Mouse (Mus musculus): ENCODE measurements around the gene Vipr1. TPM values are rescaled to one million over a fixed set of nuclear protein-coding genes. Genes with fewer than 3 reads are reported as not detected.
A peak's percentile ranks its signal among the peaks of the same experiment; 100 is the strongest.

Gene Vipr1
- polyA plus RNA-seq, 1 experiment from 2014 or later = 6.8 TPM

DNA sequence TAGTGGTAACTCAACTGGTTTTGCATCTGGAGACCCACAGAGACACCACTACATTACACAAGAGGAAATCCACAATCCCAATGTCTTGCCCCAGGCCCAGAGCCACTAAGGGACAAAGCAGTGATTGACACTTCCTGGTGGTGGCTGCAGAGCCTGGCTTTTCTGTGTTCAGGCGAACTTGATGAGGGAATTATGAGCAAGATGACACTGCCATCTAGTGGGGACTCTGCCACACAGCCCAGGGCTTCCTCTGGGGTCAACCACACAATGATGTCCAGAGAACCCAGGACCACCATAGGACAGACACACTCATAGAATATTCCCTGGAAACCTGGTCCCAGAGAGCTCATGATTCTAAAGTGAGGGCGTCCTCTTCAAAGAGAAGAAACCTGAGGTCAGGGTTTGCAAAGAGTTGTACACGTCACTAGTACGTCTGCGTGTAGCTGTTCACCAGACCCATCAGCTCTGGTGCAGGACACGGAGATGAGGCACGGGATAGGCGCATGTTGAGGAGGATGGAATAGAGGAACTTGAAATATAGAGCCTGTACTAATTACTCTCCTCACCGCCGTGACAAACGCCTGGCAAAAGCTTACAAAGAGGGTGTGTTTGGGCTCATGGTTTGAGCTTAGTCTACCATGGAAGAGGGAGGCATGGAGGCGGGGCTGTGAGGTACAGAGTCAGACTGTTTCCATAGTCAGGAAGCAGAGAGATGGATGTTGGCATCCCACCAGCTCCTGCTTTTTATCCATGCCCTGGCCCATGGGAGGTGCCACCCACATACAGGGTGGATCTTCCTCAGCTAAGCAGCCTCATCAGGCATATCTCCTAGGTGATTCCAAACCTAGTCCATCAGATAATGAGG lies 36.9 kb upstream of the Vipr1 start:
- 58% methylated on average over 12 of the region's 12 CpGs for WGBS
- H3K9ac ChIP-seq (ENCODE audit: low read depth, low read length) = no peak overlapping the region

DNA sequence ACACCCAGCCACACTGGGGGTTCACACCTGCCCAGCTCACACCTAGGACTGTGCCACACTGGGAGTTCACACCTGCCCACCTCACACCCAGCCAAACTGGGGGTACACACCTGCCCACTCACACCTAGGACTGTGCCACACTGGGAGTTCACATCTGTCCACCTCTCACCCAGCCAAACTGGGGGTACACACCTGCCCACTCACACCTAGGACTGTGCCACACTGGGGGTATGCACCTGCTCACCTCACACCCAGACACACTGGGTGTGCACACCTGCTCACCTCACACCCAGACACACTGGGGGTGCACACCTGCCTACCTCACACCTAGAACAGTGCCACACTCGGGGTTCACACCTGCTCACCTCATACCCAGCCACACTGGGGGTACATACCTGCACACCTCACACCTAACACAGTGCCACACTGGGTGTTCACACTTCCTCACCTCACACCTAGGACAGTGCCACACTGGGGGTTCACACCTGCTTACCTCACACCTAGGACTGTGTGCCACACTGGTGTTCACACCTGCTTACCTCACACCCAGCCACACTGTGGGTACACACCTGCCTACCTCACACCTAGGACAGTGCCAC lies 35.9 kb upstream of the Vipr1 start:
- Histone ChIP-seq H3K4me1 (ENCODE audit: control insufficient read depth, insufficient read depth, low read length) (no peaks in the 10 kb centered on the region), H3K36me3 (ENCODE audit: control insufficient read depth, insufficient read depth, low read length) (no peaks in the 10 kb centered on the region), H3K9me3 (ENCODE audit: control insufficient read depth, low read length) (no peaks in the 10 kb centered on the region), H3K9ac (ENCODE audit: low read depth, low read length) (no peak overlapping the region), H3K27me3 (replicated peaks; ENCODE audit: control insufficient read depth, insufficient read depth, low read length) (no peaks in the 10 kb centered on the region), H3K4me2 (ENCODE audit: low read depth, low read length) (no peak overlapping the region), H3K27ac (ENCODE audit: low read length) (no peak overlapping the region), H3K4me3 (ENCODE audit: low read length) (no peak overlapping the region)
- WGBS = 50% methylated on average over 1 of the region's 1 CpGs
- ATAC-seq = no peak; the same call in 1 of the 2 replicates

More for the DNA sequence above, 36.9 kb upstream of the Vipr1 start:
- H3K27me3 ChIP-seq (replicated peaks; ENCODE audit: control insufficient read depth, insufficient read depth, low read length) = no peaks in the 10 kb centered on the region
- no peaks in the 10 kb centered on the region for H3K36me3 ChIP-seq (ENCODE audit: control insufficient read depth, insufficient read depth, low read length)
- H3K9me3 ChIP-seq (ENCODE audit: control insufficient read depth, low read length) = no peaks in the 10 kb centered on the region
- no peak overlapping the region for H3K27ac ChIP-seq (ENCODE audit: low read length)
- H3K4me3 ChIP-seq (ENCODE audit: low read length) = no peak overlapping the region
- peak; percentile 70 for ATAC-seq
- no peaks in the 10 kb centered on the region for H3K4me1 ChIP-seq (ENCODE audit: control insufficient read depth, insufficient read depth, low read length)
- H3K4me2 ChIP-seq (ENCODE audit: low read depth, low read length) = no peak overlapping the region

DNA sequence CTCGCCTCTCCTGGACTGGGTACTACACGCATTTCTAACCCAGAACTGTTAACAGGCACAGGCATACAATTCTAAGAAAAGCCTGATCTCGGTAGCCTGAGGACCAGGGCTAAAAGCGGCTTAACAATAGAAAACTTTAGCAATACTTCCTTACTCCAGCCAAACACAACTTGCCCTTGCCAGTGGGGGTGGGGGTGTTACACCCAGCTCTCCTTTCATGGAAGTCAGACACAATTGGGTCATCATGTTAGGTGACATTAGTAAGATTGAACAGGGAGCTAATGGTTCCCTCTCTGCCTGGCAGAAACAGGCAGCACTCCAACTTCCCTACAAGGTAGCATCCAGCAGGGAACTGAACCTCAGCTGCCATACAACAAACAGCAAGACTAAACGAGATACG lies 33.1 kb upstream of the Vipr1 start:
- Histone ChIP-seq H3K27me3 (replicated peaks; ENCODE audit: control insufficient read depth, insufficient read depth, low read length) (no peaks in the 10 kb centered on the region), H3K27ac (ENCODE audit: low read length) (no peak overlapping the region), H3K4me1 (ENCODE audit: control insufficient read depth, insufficient read depth, low read length) (no peaks in the 10 kb centered on the region), H3K9ac (ENCODE audit: low read depth, low read length) (no peak overlapping the region), H3K4me2 (ENCODE audit: low read depth, low read length) (no peak overlapping the region), H3K4me3 (ENCODE audit: low read length) (no peak overlapping the region), H3K36me3 (ENCODE audit: control insufficient read depth, insufficient read depth, low read length) (no peaks in the 10 kb centered on the region), H3K9me3 (ENCODE audit: control insufficient read depth, low read length) (no peaks in the 10 kb centered on the region)
- ATAC-seq = no peak
- 69% methylated on average over 6 of the region's 6 CpGs for WGBS

DNA sequence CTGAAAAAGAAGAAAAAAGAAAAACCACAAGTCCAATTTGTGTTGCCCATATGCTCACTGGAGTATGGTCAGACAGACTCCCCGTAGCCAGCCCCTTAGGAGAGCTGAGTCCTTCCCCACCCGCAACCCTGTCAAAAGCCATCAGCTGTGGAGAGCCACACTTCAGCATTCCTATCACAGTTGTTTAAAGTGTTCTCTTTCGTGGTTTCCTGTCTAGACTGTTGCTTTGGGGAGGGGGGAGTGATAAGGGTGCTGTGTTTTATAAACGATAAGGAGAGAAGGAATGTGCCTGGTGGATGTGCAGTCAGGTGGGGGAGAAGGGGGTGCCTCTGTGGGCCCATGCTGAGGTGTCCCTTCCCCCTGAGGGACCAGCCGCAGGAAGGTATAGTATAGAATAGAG lies 29.3 kb upstream of the Vipr1 start:
- Histone ChIP-seq H3K36me3 (ENCODE audit: control insufficient read depth, insufficient read depth, low read length) (no peaks in the 10 kb centered on the region), H3K9ac (ENCODE audit: low read depth, low read length) (no peak overlapping the region), H3K4me2 (ENCODE audit: low read depth, low read length) (no peak overlapping the region), H3K27me3 (replicated peaks; ENCODE audit: control insufficient read depth, insufficient read depth, low read length) (no peaks in the 10 kb centered on the region), H3K4me3 (ENCODE audit: low read length) (no peak overlapping the region), H3K9me3 (ENCODE audit: control insufficient read depth, low read length) (no peaks in the 10 kb centered on the region), H3K4me1 (ENCODE audit: control insufficient read depth, insufficient read depth, low read length) (0 out of 2 replicates have a peak, but pooled peaks cover 3% of the 10 kb centered on the region), H3K27ac (ENCODE audit: low read length) (no peak overlapping the region)
- 38% methylated on average over 5 of the region's 5 CpGs for WGBS
- no peak for ATAC-seq

DNA sequence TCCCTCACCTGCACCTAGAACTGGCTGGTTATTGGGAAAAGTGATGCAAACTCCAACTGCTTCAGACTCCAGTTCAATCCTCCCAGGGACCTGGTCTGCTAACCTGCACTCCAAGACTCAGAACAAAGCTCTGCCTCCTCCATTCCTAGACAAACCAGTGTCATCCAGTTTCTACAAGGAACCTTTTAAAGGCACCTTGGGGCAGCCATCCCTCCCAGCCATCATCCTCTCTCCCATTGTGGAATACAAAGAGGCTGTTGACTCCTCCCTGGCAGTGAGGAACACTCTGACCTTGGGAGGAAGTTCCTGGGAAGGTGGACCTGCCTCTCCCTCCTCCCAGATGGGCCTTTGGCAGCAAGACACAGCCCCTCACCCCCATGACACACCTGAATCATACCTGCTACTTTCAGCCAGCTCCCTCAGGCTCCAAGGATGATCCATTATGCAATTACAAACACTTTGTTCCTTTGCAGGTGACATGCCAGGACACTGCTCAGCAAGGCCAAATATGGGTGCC lies 28.2 kb upstream of the Vipr1 start:
- Histone ChIP-seq H3K4me1 (ENCODE audit: control insufficient read depth, insufficient read depth, low read length) (0 out of 2 replicates have a peak, but pooled peaks cover 3% of the 10 kb centered on the region), H3K27ac (ENCODE audit: low read length) (no peak overlapping the region), H3K9me3 (ENCODE audit: control insufficient read depth, low read length) (no peaks in the 10 kb centered on the region), H3K27me3 (replicated peaks; ENCODE audit: control insufficient read depth, insufficient read depth, low read length) (no peaks in the 10 kb centered on the region), H3K4me2 (ENCODE audit: low read depth, low read length) (no peak overlapping the region), H3K4me3 (ENCODE audit: low read length) (no peak overlapping the region), H3K9ac (ENCODE audit: low read depth, low read length) (no peak overlapping the region), H3K36me3 (ENCODE audit: control insufficient read depth, insufficient read depth, low read length) (no peaks in the 10 kb centered on the region)
- no peak for ATAC-seq

DNA sequence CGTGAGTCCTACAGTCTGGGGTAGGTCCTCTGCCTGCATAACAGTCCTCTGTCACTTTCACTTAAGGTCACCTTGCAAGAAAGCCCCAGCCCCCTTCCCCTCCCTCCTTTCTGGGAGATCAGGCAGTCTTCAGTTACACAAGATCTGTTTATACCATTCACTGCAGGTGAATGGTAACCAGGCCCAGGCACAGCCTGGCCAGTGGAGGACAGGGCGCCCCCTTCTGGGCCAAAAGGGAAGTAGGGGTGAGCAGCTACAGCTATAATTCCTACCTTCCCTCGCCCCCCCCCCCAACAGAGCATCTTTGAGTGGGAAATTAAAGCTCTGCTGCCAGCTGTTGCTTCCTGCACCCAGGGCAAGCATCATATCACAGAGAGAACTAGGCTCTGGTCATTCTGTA lies 26.0 kb upstream of the Vipr1 start:
- 52% methylated on average over 3 of the region's 3 CpGs for WGBS
- no peaks in the 10 kb centered on the region for H3K36me3 ChIP-seq (ENCODE audit: control insufficient read depth, insufficient read depth, low read length)

DNA sequence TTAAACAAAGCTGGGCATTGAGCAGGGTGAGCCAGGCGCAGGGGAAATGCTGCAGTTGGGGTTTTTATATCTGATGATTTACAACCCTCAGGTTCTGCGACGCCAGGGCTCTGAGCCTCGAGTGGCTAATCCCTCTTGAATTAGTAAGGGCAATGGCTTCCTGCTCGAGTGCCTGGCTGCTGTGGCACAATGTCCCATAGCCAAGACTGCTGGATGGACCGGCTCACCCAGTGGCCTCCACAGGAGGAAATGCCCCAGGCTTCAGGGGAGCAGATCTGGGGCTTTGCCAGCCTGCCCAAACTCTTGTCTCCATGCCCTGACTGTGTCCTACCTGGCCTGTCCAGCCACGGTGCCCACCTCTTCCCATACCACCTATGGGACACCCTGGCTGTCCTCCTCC lies 23.1 kb upstream of the Vipr1 start:
- 32% methylated on average over 7 of the region's 7 CpGs for WGBS
- H3K4me1 ChIP-seq (ENCODE audit: control insufficient read depth, insufficient read depth, low read length) = 0 out of 2 replicates have a peak, but pooled peaks cover 3% of the 10 kb centered on the region

More for the DNA sequence above, 26.0 kb upstream of the Vipr1 start:
- Histone ChIP-seq H3K9ac (ENCODE audit: low read depth, low read length) (no peak overlapping the region), H3K9me3 (ENCODE audit: control insufficient read depth, low read length) (no peaks in the 10 kb centered on the region), H3K4me3 (ENCODE audit: low read length) (no peak overlapping the region), H3K4me1 (ENCODE audit: control insufficient read depth, insufficient read depth, low read length) (0 out of 2 replicates have a peak, but pooled peaks cover 3% of the 10 kb centered on the region), H3K27me3 (replicated peaks; ENCODE audit: control insufficient read depth, insufficient read depth, low read length) (no peaks in the 10 kb centered on the region), H3K27ac (ENCODE audit: low read length) (no peak overlapping the region), H3K4me2 (ENCODE audit: low read depth, low read length) (no peak overlapping the region)
- ATAC-seq = no peak

DNA sequence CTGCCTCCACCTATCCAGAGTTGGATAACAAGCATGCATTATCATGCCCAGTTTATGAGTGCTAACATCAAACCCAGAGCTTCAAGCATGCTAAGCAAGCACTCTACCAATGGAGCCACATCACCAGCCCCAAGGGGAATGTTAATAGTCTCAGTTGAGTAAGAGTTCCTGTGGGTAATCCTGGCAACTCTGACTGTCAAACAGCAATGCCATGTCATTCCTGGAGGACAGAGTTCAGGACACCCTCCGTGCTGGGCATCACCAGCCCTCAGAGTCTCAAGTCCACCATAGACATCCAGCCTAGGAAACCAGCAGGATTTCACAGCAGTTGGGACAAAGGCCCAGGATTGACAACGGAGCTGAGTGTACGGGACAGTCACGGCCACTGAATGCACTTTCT lies 19.3 kb upstream of the Vipr1 start:
- WGBS = 85% methylated on average over 4 of the region's 4 CpGs
- no peak for ATAC-seq
- Histone ChIP-seq H3K27me3 (replicated peaks; ENCODE audit: control insufficient read depth, insufficient read depth, low read length) (no peaks in the 10 kb centered on the region), H3K4me1 (ENCODE audit: control insufficient read depth, insufficient read depth, low read length) (no peaks in the 10 kb centered on the region), H3K27ac (ENCODE audit: low read length) (no peak overlapping the region), H3K9me3 (ENCODE audit: control insufficient read depth, low read length) (no peaks in the 10 kb centered on the region), H3K36me3 (ENCODE audit: control insufficient read depth, insufficient read depth, low read length) (no peaks in the 10 kb centered on the region), H3K4me2 (ENCODE audit: low read depth, low read length) (no peak overlapping the region), H3K4me3 (ENCODE audit: low read length) (no peak overlapping the region), H3K9ac (ENCODE audit: low read depth, low read length) (no peak overlapping the region)

More for the DNA sequence above, 23.1 kb upstream of the Vipr1 start:
- no peaks in the 10 kb centered on the region for H3K36me3 ChIP-seq (ENCODE audit: control insufficient read depth, insufficient read depth, low read length)
- ATAC-seq = no peak
- no peak overlapping the region for H3K4me2 ChIP-seq (ENCODE audit: low read depth, low read length)
- H3K4me3 ChIP-seq (ENCODE audit: low read length) = no peak overlapping the region
- no peaks in the 10 kb centered on the region for H3K27me3 ChIP-seq (replicated peaks; ENCODE audit: control insufficient read depth, insufficient read depth, low read length)
- no peaks in the 10 kb centered on the region for H3K9me3 ChIP-seq (ENCODE audit: control insufficient read depth, low read length)
- no peak overlapping the region for H3K9ac ChIP-seq (ENCODE audit: low read depth, low read length)
- H3K27ac ChIP-seq (ENCODE audit: low read length) = no peak overlapping the region

DNA sequence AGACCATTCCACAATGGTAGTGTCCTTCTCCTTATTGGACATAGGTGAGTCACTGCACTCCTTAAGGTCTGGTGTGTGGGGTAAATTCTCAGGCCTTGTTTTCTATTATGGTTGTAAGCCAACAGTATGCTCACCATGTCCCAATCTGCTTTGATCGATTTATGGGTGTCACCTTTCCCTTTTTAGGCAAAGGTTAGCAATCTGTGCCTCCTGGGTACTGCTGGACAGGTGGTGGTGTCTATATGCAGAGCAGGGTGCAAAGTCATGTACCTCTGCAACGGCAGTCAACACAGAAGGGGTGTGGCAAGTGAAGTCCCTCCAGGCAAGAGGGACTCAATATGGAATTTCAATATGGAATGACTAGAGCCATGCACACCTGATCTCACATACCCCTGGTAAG lies 17.6 kb upstream of the Vipr1 start:
- Histone ChIP-seq H3K4me3 (ENCODE audit: low read length) (no peak overlapping the region), H3K9ac (ENCODE audit: low read depth, low read length) (no peak overlapping the region), H3K27me3 (replicated peaks; ENCODE audit: control insufficient read depth, insufficient read depth, low read length) (no peaks in the 10 kb centered on the region), H3K36me3 (ENCODE audit: control insufficient read depth, insufficient read depth, low read length) (no peaks in the 10 kb centered on the region), H3K4me1 (ENCODE audit: control insufficient read depth, insufficient read depth, low read length) (no peaks in the 10 kb centered on the region), H3K4me2 (ENCODE audit: low read depth, low read length) (no peak overlapping the region), H3K9me3 (ENCODE audit: control insufficient read depth, low read length) (no peaks in the 10 kb centered on the region), H3K27ac (ENCODE audit: low read length) (no peak overlapping the region)
- no peak for ATAC-seq
- 85% methylated on average over 2 of the region's 2 CpGs for WGBS

All from intestine, embryonic 16.5 days (tissue).